Mouse (Mus musculus): ENCODE data around the gene Gm11034.

The Gm11034 gene

GRCm38 (mm10) chr8:72211846-72212245, 1.6 kb downstream of the Gm11034 start:
- DNase-seq (ENCODE audit: extremely low spot score, low read depth, low spot score) = no peak

DNA sequence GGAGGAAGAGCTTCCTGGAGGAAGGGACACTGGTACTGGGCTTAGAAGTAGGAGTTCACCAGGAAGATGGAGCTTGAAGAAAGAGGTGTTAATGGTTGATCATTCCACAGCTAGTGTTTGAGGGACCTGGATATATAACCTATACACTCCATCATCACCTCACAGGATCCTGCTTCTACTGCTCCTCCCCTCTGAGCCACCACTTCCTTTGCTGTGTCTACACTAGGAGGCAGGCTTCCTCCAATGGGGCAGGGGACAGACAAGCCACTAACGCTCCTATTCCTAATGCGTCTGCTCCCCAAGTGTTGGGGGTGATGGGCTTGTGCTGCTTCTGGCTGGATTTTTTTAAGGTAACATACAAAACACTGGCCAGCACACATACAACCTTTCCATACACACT, 2.7 kb downstream of the Gm11034 start:
- no peak for DNase-seq (ENCODE audit: extremely low spot score, low read depth, low spot score)

DNA sequence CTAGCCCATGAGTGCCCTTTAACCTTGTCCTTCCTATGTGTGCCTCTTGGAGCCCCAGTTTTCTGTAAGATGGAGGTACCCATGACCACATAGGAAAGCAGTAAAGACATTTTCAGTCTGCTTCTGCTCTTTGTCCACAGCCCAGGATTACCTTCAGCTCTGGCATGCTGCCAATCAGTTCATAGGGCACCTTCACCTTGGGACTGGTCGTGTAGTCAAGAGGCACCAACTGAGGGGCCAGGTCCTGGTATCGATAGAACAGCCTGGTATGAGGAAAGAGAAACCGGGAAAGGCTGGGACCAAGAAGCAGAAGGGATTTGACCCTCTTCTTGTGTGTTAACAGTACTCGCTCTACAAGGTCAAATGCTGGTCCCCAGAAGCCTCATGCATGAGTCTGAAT, 3.2 kb downstream of the Gm11034 start:
- no peak for DNase-seq (ENCODE audit: extremely low spot score, low read depth, low spot score)

- DNase-seq (ENCODE audit: extremely low spot score, low read depth, low spot score) = no peak
Observed at GRCm38 (mm10) chr8:72208582-72208981, 4.9 kb downstream of the Gm11034 start.

DNA sequence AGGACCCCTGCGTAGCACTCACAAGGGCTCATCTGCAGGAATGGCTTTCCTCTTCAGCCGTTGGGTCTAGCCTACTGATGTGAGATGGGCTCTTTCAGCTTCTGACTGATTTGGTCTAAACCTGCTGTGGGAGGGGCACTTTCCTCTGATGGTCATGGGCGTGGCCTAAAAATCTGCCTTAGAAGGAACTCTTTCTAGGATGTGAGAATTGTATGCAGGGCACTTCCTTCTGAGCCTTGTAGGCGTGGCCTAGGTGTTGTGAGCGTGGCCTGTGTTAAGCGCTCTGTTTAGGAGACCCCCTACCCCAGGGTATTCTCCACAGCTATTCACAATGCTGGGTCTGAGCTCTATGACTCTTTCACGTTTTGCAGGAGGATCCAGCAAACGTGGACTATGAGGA, 15.4 kb downstream of the Gm11034 start:
- DNase-seq (ENCODE audit: extremely low spot score, low read depth, low spot score) = no peak

DNA sequence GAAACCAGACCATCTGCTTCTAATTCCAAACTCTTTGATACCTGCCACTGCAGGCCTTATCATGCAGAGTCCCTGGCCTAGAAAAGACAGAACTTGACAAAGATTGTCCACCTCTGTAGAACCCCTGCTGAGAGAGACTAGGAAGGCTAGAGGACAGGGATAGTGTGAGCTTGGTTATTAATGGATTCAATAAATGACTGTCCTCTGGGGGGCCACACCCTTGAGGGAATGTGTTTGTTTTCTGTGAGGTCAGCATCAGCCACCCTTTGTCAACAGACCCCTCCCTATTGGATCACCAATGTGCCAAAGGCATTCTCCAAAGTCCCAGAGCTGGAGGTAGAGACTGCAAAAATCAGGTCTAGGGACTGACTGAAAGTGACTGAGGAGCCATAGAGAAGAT, 21.4 kb downstream of the Gm11034 start:
- no peak for DNase-seq (ENCODE audit: extremely low spot score, low read depth, low spot score)

- DNase-seq (ENCODE audit: extremely low spot score, low read depth, low spot score) = no peak
Observed at GRCm38 (mm10) chr8:72190215-72190539, 23.3 kb downstream of the Gm11034 start.

DNA sequence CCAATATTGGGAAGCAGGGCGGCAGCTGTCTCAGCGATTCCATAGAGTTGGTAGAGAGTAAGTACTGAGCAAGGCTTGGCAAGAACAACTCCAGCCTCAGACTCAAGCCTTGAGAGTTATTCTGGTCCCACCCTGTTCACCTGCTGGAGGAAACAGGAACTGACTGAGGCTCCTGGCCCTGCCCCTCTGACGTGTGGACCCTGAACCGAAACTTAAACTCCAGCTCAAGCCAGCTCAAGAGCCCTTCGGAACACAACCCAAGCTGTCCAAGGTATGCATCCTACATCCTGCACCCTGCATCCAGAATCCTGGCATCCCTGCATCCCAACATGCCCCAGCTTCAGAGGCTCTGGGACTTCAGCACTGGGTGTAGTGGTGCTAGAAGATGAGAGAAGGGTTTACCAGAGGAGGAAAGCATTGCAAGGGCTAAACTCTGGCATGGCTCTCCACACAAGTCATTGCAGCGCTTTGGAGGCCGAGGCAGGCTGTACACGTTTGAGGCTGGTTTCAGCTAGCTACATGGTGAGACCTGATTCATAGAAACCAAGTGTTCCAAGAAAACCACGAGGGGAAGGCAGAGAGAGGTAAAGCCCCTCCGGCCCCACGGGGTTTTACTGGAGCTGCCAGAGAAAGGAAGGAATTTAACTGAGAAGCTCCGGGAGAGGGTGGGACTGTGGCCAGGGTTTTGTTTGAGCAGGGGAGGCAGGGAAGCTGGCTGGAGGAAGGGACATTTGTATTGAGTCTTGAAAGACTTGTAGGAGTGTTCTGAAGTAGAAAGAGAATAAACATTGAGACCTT, 23.8 kb downstream of the Gm11034 start, which contains the start of gene Hsh2d:
Hsh2d (plus strand) TSS at position 222 of the 798 bp plus-strand sequence.
- DNase-seq (ENCODE audit: extremely low spot score, low read depth, low spot score) = no peak

- DNase-seq (ENCODE audit: extremely low spot score, low read depth, low spot score) = no peak
Observed at GRCm38 (mm10) chr8:72187793-72188331, 25.6 kb downstream of the Gm11034 start.

DNA sequence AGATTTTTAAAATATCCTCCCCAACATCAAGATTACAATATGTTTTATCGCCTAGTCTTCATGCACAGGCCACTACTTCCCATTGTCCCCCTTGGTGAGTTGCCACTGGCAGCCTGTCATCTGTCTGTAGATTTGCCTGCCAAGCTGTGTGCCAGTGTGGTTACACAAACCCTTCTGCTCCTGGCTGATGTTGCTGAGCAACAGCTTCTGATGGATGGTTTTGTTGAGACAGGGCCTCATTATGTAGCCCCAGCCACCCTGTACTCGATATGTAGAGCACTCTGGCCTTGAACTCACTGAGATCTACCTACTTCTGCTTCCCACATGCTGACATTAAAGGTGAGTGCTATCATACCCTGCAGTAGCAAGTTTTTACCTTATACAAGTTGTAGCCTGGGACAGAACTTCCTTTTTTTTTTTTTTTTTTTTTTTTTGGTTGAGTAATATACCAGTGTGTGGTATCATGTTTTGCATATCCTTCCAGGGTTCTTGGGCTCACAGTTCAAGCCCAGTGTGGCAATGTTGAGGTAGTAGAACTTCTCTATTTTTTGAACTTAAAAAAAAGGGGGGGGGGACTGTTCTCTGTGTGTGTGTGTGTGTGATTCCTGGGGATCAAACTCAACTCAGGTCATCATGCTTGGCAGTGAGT, 29.8 kb downstream of the Gm11034 start:
- no peak for DNase-seq (ENCODE audit: extremely low spot score, low read depth, low spot score)

- no peak for DNase-seq (ENCODE audit: extremely low spot score, low read depth, low spot score)
Observed at GRCm38 (mm10) chr8:72177346-72177925, 36.0 kb downstream of the Gm11034 start.

DNA sequence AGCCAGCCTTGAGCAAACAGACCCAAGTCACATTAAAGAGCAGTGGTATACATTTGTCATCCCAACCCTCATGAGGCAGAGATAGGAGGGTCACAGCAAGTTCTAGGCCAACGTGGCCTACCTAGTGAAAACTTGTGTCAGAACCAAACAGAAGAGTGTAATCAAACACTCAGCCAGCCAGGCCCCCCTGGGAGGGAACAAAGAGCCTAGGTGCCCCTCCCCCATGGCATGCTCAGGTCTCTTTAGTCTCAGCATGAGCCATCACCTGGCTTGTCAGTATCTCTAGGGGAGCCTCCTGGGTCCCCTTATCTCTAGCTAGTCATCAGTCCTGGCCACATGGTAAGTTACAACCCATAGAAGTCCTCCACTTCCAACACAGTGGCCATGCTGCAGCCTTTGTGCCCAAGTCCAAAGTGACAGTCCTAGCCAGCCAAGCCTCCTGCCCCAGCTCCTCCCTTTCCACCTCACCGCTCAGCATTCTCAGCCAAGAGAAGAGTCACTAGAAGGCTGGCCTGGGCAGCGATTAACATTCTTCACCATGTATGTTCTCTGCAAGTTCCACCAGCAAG, 43.7 kb downstream of the Gm11034 start:
- no peak for DNase-seq (ENCODE audit: extremely low spot score, low read depth, low spot score)

DNA sequence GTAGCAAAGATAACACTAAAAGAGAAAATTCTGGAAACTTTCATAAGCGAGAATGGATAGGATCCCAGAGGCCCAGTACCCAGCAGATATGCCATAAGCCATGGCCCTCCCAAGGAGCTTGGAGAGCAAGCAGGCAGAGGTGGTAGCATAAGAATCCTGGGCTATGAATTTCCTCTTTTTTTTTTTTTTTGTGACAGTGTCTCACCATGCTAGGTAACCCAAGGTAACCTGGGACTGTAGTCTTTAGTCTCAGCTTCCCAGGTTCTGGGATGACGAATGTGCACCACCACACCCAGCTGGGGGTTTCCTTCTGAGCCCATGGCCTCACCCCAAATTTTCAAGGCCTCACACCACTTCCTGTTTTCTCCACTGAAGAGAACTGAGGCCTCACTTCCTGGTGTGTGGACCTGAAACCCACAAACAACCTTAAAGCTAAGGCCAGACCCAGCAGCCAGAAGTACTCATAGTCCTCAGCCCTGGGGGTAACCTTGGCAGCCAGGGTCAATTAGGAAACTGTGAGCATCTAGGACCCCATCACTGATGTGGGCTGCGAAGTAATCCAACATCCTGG, 44.3 kb downstream of the Gm11034 start:
- DNase-seq (ENCODE audit: extremely low spot score, low read depth, low spot score) = no peak

All from hindlimb bud, embryonic 11.5 days (tissue).